Mouse (Mus musculus): Measurements from ENCODE around the gene Kiss1r.
"Not testable (repeated sequence)": the region's sequence is repeated elsewhere in the genome, so short reads cannot be mapped to it uniquely, and the experiment has no call there.

Kiss1r gene

GRCm38 (mm10) chr10:79955691-79956090 lies 38.9 kb downstream of the Kiss1r start:
- in situ Hi-C loops (cut with MboI; ENCODE audit: low pct_unique_long_range_greater_than_20kb in 1 of 2, low sequenced_read_pairs in 2 of 2, unreplicated experiment in 1 of 2), result no loop called here

- in situ Hi-C loops (cut with MboI; ENCODE audit: low pct_unique_long_range_greater_than_20kb in 1 of 2, low sequenced_read_pairs in 2 of 2, unreplicated experiment in 1 of 2), result no loop called here
Observed at GRCm38 (mm10) chr10:79956643-79957154, 39.9 kb downstream of the Kiss1r start.

- in situ Hi-C loops (cut with MboI; ENCODE audit: low pct_unique_long_range_greater_than_20kb in 1 of 2, low sequenced_read_pairs in 2 of 2, unreplicated experiment in 1 of 2), result no loop called here
Observed at GRCm38 (mm10) chr10:79958140-79958816, 41.5 kb downstream of the Kiss1r start.

- in situ Hi-C loops (cut with MboI; ENCODE audit: low pct_unique_long_range_greater_than_20kb in 1 of 2, low sequenced_read_pairs in 2 of 2, unreplicated experiment in 1 of 2), result not testable (repeated sequence)
Observed at GRCm38 (mm10) chr10:79959412-79959811, 42.6 kb downstream of the Kiss1r start.

GRCm38 (mm10) chr10:79959847-79960601 lies 43.3 kb downstream of the Kiss1r start, which contains the start of gene Wdr18:
Gene Wdr18, plus strand, starts transcription at chr10:79960152.
- in situ Hi-C loops (cut with MboI; ENCODE audit: low pct_unique_long_range_greater_than_20kb in 1 of 2, low sequenced_read_pairs in 2 of 2, unreplicated experiment in 1 of 2), result no loop called here

GRCm38 (mm10) chr10:79960671-79961294 lies 44.0 kb downstream of the Kiss1r start:
- in situ Hi-C loops (cut with MboI; ENCODE audit: low pct_unique_long_range_greater_than_20kb in 1 of 2, low sequenced_read_pairs in 2 of 2, unreplicated experiment in 1 of 2), result no loop called here

- in situ Hi-C loops (cut with MboI; ENCODE audit: low pct_unique_long_range_greater_than_20kb in 1 of 2, low sequenced_read_pairs in 2 of 2, unreplicated experiment in 1 of 2), result no loop called here
Observed at GRCm38 (mm10) chr10:79964727-79965126, 48.0 kb downstream of the Kiss1r start.

- in situ Hi-C loops (cut with MboI; ENCODE audit: low pct_unique_long_range_greater_than_20kb in 1 of 2, low sequenced_read_pairs in 2 of 2, unreplicated experiment in 1 of 2), result no loop called here
Observed at GRCm38 (mm10) chr10:79965325-79965724, 48.6 kb downstream of the Kiss1r start.

- in situ Hi-C loops (cut with MboI; ENCODE audit: low pct_unique_long_range_greater_than_20kb in 1 of 2, low sequenced_read_pairs in 2 of 2, unreplicated experiment in 1 of 2), result no loop called here
Observed at GRCm38 (mm10) chr10:79966886-79967400, 50.2 kb downstream of the Kiss1r start.

- in situ Hi-C loops (cut with MboI; ENCODE audit: low pct_unique_long_range_greater_than_20kb in 1 of 2, low sequenced_read_pairs in 2 of 2, unreplicated experiment in 1 of 2), result no loop called here
Observed at GRCm38 (mm10) chr10:79968181-79968580, 51.4 kb downstream of the Kiss1r start.

- in situ Hi-C loops (cut with MboI; ENCODE audit: low pct_unique_long_range_greater_than_20kb in 1 of 2, low sequenced_read_pairs in 2 of 2, unreplicated experiment in 1 of 2), result no loop called here
Observed at GRCm38 (mm10) chr10:79969124-79969568, 52.4 kb downstream of the Kiss1r start.

- in situ Hi-C loops (cut with MboI; ENCODE audit: low pct_unique_long_range_greater_than_20kb in 1 of 2, low sequenced_read_pairs in 2 of 2, unreplicated experiment in 1 of 2), result no loop called here
Observed at GRCm38 (mm10) chr10:79970415-79971182, 53.8 kb downstream of the Kiss1r start, which contains the start of gene Grin3b. Gene Grin3b, plus strand, starts transcription at chr10:79970715.

- in situ Hi-C loops (cut with MboI; ENCODE audit: low pct_unique_long_range_greater_than_20kb in 1 of 2, low sequenced_read_pairs in 2 of 2, unreplicated experiment in 1 of 2), result no loop called here
Observed at GRCm38 (mm10) chr10:79971183-79971497, 54.4 kb downstream of the Kiss1r start.

Data from mouse embryonic stem cell (cell line).